Mouse (Mus musculus): Measurements from ENCODE around the gene Large1. TPM values are rescaled to one million over a fixed set of nuclear protein-coding genes. Genes with fewer than 3 reads are reported as not detected.
"Not testable (repeated sequence)": the region's sequence is repeated elsewhere in the genome, so short reads cannot be mapped to it uniquely, and the experiment has no call there.

Gene Large1
- polyA plus RNA-seq, 1 experiment from 2014 or later: 11.9 TPM

- Histone ChIP-seq H3K27me3 (no peaks in the 10 kb centered on the region), H3K4me3 (replicated peaks) (no peak overlapping the region), H3K36me3 (peaks cover 7% of the 10 kb centered on the region; the same call in 1 of the 2 replicates), H3K27ac (no peak overlapping the region), H3K9me3 (no peaks in the 10 kb centered on the region), H3K4me1 (replicated peaks) (peaks cover 5% of the 10 kb centered on the region; the same call in 1 of the 2 replicates), H3K4me2 (replicated peaks) (no peak overlapping the region), H3K9ac (replicated peaks) (no peak overlapping the region)
- ATAC-seq: no peak
- WGBS: 49% methylated on average over 3 of the region's 3 CpGs
Observed at GRCm38 (mm10) chr8:73328056-73328455, 25.3 kb downstream of the Large1 start.

GRCm38 (mm10) chr8:73324667-73325066, 28.7 kb downstream of the Large1 start:
- Histone ChIP-seq H3K27me3 (no peaks in the 10 kb centered on the region), H3K9me3 (no peaks in the 10 kb centered on the region), H3K4me1 (replicated peaks) (peaks cover 5% of the 10 kb centered on the region; the same call in 1 of the 2 replicates), H3K4me3 (replicated peaks) (no peak overlapping the region), H3K27ac (no peak overlapping the region), H3K36me3 (no peaks in the 10 kb centered on the region), H3K4me2 (replicated peaks) (no peak overlapping the region), H3K9ac (replicated peaks) (no peak overlapping the region)
- 71% methylated on average over 4 of the region's 4 CpGs for WGBS
- no peak for ATAC-seq

- Histone ChIP-seq H3K27ac (no peak overlapping the region), H3K4me3 (replicated peaks) (no peak overlapping the region), H3K36me3 (no peaks in the 10 kb centered on the region), H3K9me3 (no peaks in the 10 kb centered on the region), H3K4me1 (replicated peaks) (peaks cover 5% of the 10 kb centered on the region; the same call in 1 of the 2 replicates), H3K9ac (replicated peaks) (no peak overlapping the region), H3K27me3 (no peaks in the 10 kb centered on the region), H3K4me2 (replicated peaks) (no peak overlapping the region)
- ATAC-seq: no peak
- WGBS: 84% methylated on average over 1 of the region's 1 CpGs
Observed at GRCm38 (mm10) chr8:73323591-73323990, 29.7 kb downstream of the Large1 start.

- WGBS: 100% methylated on average over 1 of the region's 3 CpGs
- not testable (repeated sequence) for H3K27ac ChIP-seq; H3K4me3 ChIP-seq (replicated peaks); H3K27me3 ChIP-seq; ATAC-seq; H3K4me1 ChIP-seq (replicated peaks); H3K36me3 ChIP-seq; H3K9ac ChIP-seq (replicated peaks); H3K4me2 ChIP-seq (replicated peaks); H3K9me3 ChIP-seq
Observed at GRCm38 (mm10) chr8:73319500-73319899, 33.8 kb downstream of the Large1 start.

- WGBS: 100% methylated on average over 2 of the region's 2 CpGs
- H3K9ac ChIP-seq (replicated peaks): no peak overlapping the region
- ATAC-seq: no peak
Observed at GRCm38 (mm10) chr8:73313911-73314310, 39.4 kb downstream of the Large1 start.

GRCm38 (mm10) chr8:73312714-73313607, 40.4 kb downstream of the Large1 start:
- H3K27me3 ChIP-seq: no peaks in the 10 kb centered on the region
- no peaks in the 10 kb centered on the region for H3K36me3 ChIP-seq
- no peak overlapping the region for H3K9ac ChIP-seq (replicated peaks)
- H3K4me2 ChIP-seq (replicated peaks): no peak overlapping the region
- H3K4me3 ChIP-seq (replicated peaks): no peak overlapping the region
- H3K27ac ChIP-seq: no peak overlapping the region
- no peaks in the 10 kb centered on the region for H3K9me3 ChIP-seq
- 78% methylated on average over 8 of the region's 8 CpGs for WGBS
- H3K4me1 ChIP-seq (replicated peaks): no peaks in the 10 kb centered on the region
- no peak for ATAC-seq

More at GRCm38 (mm10) chr8:73313911-73314310, 39.4 kb downstream of the Large1 start:
- Histone ChIP-seq H3K9me3 (no peaks in the 10 kb centered on the region), H3K4me3 (replicated peaks) (no peak overlapping the region), H3K36me3 (no peaks in the 10 kb centered on the region), H3K27me3 (no peaks in the 10 kb centered on the region), H3K4me2 (replicated peaks) (no peak overlapping the region), H3K4me1 (replicated peaks) (no peaks in the 10 kb centered on the region), H3K27ac (no peak overlapping the region)

- 93% methylated on average over 1 of the region's 1 CpGs for WGBS
- H3K36me3 ChIP-seq: no peaks in the 10 kb centered on the region
- H3K9me3 ChIP-seq: no peaks in the 10 kb centered on the region
- no peak overlapping the region for H3K9ac ChIP-seq (replicated peaks)
- ATAC-seq: no peak
- H3K4me3 ChIP-seq (replicated peaks): no peak overlapping the region
- H3K4me2 ChIP-seq (replicated peaks): no peak overlapping the region
- H3K4me1 ChIP-seq (replicated peaks): no peaks in the 10 kb centered on the region
- H3K27me3 ChIP-seq: no peaks in the 10 kb centered on the region
- H3K27ac ChIP-seq: no peak overlapping the region
Observed at GRCm38 (mm10) chr8:73310471-73310870, 42.9 kb downstream of the Large1 start.

GRCm38 (mm10) chr8:73310036-73310435, 43.3 kb downstream of the Large1 start:
- Histone ChIP-seq H3K27ac (no peak overlapping the region), H3K4me3 (replicated peaks) (no peak overlapping the region), H3K9ac (replicated peaks) (no peak overlapping the region), H3K4me2 (replicated peaks) (no peak overlapping the region), H3K9me3 (no peaks in the 10 kb centered on the region), H3K4me1 (replicated peaks) (no peaks in the 10 kb centered on the region), H3K36me3 (no peaks in the 10 kb centered on the region), H3K27me3 (no peaks in the 10 kb centered on the region)
- ATAC-seq: no peak

- no peaks in the 10 kb centered on the region for H3K4me1 ChIP-seq (replicated peaks)
- no peak overlapping the region for H3K4me3 ChIP-seq (replicated peaks)
- no peak overlapping the region for H3K27ac ChIP-seq
- H3K4me2 ChIP-seq (replicated peaks): no peak overlapping the region
- H3K27me3 ChIP-seq: no peaks in the 10 kb centered on the region
- WGBS: 78% methylated on average over 4 of the region's 4 CpGs
- no peak overlapping the region for H3K9ac ChIP-seq (replicated peaks)
- H3K9me3 ChIP-seq: no peaks in the 10 kb centered on the region
- no peak for ATAC-seq
- H3K36me3 ChIP-seq: no peaks in the 10 kb centered on the region
Observed at GRCm38 (mm10) chr8:73303907-73304306, 49.4 kb downstream of the Large1 start.

GRCm38 (mm10) chr8:73302947-73303346, 50.4 kb downstream of the Large1 start:
- no peaks in the 10 kb centered on the region for H3K9me3 ChIP-seq
- no peak for ATAC-seq
- no peak overlapping the region for H3K4me2 ChIP-seq (replicated peaks)
- H3K27ac ChIP-seq: no peak overlapping the region
- H3K27me3 ChIP-seq: no peaks in the 10 kb centered on the region
- WGBS: 94% methylated on average over 3 of the region's 3 CpGs
- H3K4me1 ChIP-seq (replicated peaks): no peaks in the 10 kb centered on the region
- H3K4me3 ChIP-seq (replicated peaks): no peak overlapping the region
- H3K9ac ChIP-seq (replicated peaks): no peak overlapping the region
- no peaks in the 10 kb centered on the region for H3K36me3 ChIP-seq

- Histone ChIP-seq H3K9ac (replicated peaks) (no peak overlapping the region), H3K4me3 (replicated peaks) (no peak overlapping the region), H3K36me3 (no peaks in the 10 kb centered on the region), H3K27ac (no peak overlapping the region), H3K4me1 (replicated peaks) (no peaks in the 10 kb centered on the region), H3K4me2 (replicated peaks) (no peak overlapping the region), H3K27me3 (no peaks in the 10 kb centered on the region), H3K9me3 (no peaks in the 10 kb centered on the region)
- ATAC-seq: no peak
Observed at GRCm38 (mm10) chr8:73295531-73295930, 57.8 kb downstream of the Large1 start.

GRCm38 (mm10) chr8:73293655-73294054, 59.7 kb downstream of the Large1 start:
- Histone ChIP-seq H3K9ac (replicated peaks) (no peak overlapping the region), H3K27me3 (no peaks in the 10 kb centered on the region), H3K4me2 (replicated peaks) (no peak overlapping the region), H3K4me3 (replicated peaks) (no peak overlapping the region), H3K4me1 (replicated peaks) (no peaks in the 10 kb centered on the region), H3K36me3 (no peaks in the 10 kb centered on the region), H3K9me3 (no peaks in the 10 kb centered on the region), H3K27ac (no peak overlapping the region)
- ATAC-seq: no peak
- 93% methylated on average over 2 of the region's 2 CpGs for WGBS

GRCm38 (mm10) chr8:73291630-73292029, 61.7 kb downstream of the Large1 start:
- H3K9ac ChIP-seq (replicated peaks): no peak overlapping the region
- ATAC-seq: no peak
- H3K27ac ChIP-seq: no peak overlapping the region
- H3K9me3 ChIP-seq: no peaks in the 10 kb centered on the region
- no peaks in the 10 kb centered on the region for H3K36me3 ChIP-seq
- no peaks in the 10 kb centered on the region for H3K27me3 ChIP-seq
- WGBS: 78% methylated on average over 2 of the region's 2 CpGs
- no peaks in the 10 kb centered on the region for H3K4me1 ChIP-seq (replicated peaks)
- no peak overlapping the region for H3K4me3 ChIP-seq (replicated peaks)
- H3K4me2 ChIP-seq (replicated peaks): no peak overlapping the region

Data from midbrain, embryonic 13.5 days (tissue).